Mouse (Mus musculus) kidney, postnatal 25 days (tissue): ENCODE measurements around the gene Klf4.

ENCODE experiments used
- DNase-seq, 2 experiments: peaks; one replicate each; pipeline ENCODE4 v3.0.0; 2021; ENCODE audit warnings: mixed read lengths in 2 of 2

Gene Klf4

DNA sequence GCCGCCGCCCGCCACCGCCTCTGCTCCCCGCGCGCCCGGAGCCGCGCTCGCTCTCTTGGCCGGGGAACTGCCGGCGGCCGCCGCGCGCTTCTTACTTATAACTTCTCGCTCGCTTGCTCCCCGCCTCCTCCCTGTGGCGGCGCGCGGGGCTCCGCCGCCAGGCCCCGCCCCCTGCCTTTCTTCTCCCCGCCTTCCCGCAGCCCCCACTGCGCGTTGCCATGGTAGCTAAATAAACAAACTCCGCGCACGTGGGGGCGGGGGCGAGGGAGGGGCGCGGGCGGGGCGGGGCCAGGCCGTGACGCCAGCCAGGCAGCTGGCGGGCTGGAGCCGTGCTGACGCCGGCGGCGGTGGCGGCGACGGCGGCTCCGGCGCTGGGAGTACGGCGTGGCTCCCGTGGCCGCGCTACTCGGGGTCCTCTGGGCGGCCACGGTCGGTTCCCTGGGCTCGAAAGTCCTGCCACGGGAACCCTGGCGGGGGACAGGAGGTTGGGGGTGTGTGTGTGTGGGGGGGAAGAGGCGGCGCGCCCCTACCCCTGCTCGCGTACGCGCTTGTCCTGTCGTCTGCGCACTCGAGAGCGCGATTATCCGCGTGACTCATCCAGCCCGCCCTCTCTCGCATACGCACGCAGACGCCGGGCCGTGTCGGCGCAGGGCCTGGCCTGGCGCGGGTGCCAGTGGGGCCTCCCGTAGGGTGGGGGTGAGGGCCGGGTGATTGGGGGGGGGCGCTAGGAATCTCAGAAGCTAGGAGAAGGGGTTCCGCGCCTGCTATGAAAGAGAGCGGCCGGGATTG is at the start of gene Klf4:
Gene Klf4, minus strand, starts transcription at position 60 of the 789 bp plus-strand sequence.
- DNase-seq: peak; percentile 95 to 96

DNA sequence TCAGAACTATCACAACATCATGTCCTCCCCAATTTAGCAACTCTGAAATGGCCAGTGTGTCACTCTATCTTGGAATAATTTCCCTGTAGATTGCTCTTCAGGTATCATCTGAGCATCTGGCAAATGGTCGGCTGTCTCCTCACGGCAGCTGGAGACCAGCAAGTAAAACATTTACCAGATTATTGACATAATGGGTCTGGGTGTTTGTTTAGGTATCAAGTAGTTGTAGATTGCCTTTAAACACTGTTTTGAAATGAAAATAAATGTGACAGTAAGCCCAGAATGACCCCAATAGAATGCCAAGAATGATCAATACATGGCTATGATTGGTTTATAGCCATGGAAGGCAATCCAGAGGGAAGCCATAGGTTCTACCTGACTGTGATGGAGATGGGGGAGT is 39.2 kb upstream of the Klf4 start:
- DNase-seq: no peak

DNA sequence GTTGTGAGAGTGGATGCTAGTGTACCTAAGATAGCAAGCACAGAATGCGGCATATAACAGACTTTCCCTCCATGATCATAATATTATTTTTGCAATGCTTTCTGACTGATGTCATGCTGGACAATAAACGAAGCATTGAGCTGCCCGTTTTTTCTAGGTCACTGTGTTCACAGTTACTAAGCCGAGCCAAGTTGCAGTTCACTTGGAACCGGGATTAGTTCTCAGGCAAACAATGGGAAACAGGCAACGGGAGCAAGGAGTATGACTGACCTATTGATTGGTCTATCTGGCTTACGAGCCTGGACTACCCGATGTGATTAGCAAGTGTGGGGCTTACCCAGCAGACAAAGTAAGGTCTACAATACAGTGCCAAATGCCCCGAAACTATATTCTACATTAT is 35.7 kb upstream of the Klf4 start:
- no peak for DNase-seq

DNA sequence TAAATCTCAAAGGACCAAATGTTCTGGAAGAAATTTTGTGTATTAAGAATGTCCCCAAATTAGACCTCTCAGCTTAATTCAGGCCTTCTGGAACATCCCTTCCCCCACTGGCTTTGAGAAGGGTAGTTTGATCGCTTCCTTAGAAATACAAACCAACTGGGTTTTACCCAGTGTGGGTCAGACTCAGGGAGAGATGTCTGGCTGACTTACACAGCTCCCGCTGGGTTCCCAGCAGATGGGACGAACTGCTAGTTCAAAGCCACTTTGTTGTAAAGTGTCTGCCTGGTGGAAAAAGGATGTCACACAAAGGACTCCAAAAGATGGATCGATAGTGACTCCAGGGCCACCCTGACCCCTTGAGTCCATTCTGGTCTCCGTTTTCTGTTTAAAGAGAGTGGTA is 35.3 kb upstream of the Klf4 start:
- DNase-seq: no peak

DNA sequence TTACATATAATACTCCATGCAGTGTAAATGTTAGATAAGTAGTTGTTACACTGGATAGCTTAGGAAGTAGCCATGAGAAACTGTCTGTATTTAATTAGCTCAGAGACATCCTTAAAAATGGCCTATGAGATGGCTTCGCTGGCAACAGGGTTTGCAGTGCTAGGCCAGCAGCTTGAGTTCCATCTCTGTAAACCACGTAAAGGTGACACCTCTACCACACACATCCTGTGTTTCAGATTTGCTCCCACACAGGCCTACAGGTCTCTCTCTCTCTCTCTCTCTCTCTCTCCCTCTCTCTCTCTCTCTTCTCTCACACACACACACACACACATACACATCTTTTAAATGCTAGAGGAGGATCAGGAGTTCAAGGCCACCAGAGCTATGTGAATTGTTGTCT is 32.1 kb upstream of the Klf4 start:
- no peak for DNase-seq

DNA sequence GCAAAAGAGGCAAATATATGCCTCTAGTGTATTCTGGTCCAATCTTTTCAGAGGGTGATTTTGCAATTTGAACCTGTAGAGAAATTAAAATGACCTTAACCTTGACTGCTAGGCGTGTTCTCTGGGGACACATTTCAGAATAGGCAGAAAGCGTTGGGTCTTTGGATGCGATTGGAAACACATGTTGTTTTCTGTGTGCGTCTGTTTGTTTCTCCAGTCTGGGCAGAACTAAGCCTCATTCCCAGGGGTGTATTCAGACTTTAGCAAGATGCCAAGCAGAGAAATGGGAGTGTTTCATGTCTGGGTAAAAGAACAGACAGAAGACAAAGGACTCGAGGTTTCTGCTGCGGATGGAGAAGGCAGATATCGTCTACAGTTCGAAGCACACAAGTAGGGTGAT is 30.8 kb upstream of the Klf4 start:
- no peak for DNase-seq

DNA sequence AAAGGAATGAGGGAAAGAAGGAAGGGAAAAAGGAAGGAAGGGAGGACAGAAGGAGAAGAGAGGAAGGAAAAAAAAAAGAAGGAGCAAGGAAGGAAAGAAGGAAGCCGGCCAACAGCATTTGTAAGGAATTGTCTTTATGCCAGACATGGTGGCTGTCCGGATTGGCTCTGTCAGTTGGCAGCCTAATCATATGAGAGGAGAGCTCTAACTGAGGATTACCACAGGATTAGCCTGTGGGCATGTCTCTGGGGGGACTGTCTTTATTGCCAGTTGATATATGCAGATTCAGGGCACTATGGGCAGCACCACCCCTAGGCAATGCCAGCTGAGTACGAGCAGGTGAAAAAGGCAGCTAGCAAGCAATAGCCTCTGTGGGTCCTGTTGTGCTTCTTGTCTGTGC is 29.8 kb upstream of the Klf4 start:
- DNase-seq: no peak

DNA sequence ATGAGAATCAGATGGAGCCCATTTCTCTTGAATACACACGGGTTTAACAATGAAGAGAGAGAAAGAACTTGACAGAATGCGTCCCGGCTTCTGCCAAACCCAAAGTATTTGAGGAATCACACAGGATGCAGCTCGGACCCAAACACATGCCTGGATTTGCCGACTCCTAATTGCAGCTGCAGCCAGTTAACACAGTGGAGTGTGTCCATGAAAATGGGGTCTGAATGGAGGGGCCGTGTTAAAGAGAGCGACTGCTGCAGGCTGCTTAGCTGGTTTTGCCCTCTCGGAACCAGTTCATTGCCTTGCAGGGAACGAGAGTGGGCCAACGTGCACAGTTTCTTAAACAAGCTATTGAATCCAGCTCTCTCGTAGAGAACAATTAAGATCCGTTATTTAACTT is 14.6 kb upstream of the Klf4 start:
- no peak for DNase-seq

DNA sequence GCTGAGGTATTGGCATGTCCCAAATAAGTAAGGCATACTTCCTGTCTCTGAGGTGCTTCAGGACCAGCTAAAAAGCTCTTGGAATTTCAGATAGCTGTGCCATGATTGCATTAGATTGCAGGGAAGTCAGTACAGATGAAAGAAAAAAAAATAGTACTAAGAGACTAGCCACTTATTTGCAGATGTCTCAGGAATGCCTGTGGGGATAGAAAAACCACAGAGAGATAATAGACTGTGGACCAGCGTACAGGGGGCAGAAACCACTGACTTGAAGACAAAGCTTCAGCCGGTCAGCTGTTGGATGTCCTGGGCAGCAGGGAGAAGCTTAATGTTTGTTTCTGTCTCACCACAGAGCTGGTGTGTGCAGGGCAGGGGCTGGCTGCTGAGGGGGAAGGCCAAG is 10.5 kb upstream of the Klf4 start:
- DNase-seq: no peak

DNA sequence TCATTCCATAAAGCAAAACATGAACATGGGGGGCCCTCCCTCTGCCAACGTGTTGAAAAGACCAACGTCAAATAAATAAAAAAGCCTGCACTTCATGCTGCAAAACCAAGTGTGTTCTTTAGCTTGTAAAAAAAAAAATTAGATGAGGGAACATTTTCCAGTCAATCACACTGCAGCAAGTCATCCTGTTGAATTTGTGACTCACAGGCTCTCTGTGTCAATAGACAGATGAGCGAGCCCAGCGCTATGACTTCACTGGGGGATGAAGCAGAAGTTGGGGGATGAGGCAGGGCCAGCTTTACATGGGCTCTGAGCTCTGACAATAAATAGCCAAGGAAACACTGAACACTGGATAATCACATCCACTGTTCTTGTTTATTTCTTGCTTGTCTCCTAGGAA is 9.4 kb upstream of the Klf4 start:
- no peak for DNase-seq

DNA sequence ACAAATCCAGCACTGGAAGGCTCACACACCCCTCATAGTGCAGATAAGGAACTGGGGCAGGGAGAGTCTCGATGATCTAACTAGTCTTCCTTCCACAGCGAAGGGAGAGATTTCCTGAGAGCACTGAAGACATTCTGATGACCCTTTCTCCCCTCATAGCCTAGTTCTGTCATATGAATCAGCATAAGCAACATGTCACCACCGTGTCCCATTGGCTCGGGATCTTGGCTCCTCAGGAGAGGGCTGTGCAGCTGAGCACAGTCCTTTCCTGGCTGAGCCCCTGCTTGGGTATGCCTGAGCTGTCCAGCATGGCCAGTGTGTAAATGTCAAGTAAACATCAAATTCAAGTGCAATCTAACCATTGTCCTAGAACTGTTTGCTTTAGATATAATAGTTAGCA is 9.0 kb upstream of the Klf4 start:
- DNase-seq: no peak

DNA sequence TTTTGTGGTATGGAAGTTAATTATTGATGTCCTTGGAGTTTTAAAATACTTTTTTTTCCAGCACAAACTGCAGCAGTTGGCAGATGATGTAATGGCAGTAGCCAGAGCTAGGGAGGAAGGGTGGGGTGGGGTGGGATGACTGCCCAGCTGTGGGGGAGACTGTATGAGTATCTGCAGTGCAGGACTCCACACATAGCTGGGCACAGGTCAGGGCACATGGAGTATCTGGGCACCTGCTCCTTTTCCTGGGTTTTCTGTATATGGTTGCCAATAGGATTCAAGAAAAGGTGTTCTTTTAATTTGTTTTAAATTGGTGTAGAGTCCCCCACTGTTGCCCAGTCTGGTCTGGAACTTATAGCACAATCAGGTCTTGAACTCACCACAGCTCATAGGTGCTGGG is 2.7 kb upstream of the Klf4 start:
- no peak for DNase-seq

DNA sequence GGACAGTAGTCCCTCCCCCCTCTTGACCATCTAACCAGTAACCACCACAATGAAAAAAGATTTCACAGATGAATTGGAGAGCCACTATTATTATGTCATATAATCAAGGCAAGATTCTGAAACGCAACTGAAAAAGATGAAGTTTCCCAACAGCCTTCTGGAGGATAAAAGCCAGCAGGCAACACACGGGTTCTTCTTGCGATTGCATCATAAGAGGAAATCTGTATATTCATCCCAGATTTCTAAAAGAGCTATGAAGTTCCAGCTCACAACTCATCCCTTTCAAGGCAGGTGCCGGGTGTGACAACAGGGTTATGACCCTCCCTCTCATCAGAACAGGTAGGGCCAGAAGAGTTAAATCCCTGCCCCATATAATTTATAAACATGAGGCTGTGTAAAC is 2.2 kb upstream of the Klf4 start:
- DNase-seq: no peak

DNA sequence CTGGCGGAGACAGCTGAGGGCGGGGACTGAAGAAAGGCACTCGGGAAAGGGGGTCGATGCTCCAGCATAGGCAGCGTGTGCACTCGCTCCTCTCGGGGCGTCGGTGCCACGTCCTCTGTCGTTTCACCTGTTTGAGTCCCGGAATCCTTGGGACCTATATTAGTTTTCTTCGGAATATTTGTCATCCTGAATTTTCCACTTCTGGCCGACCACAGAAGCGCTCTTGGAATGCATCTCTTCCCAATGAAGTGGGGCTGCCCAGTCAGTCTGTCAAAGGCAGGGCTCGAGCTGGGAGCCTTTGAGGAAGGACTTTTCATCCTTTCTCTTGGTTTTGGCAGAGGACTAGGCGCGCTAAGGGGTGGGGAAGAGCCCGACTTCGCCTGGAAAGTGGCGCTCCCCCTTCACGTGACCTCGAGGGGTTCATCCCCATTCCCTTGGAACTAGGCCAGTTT is 1.6 kb upstream of the Klf4 start:
- DNase-seq: peak in 1 of 2 experiments; percentile 45

DNA sequence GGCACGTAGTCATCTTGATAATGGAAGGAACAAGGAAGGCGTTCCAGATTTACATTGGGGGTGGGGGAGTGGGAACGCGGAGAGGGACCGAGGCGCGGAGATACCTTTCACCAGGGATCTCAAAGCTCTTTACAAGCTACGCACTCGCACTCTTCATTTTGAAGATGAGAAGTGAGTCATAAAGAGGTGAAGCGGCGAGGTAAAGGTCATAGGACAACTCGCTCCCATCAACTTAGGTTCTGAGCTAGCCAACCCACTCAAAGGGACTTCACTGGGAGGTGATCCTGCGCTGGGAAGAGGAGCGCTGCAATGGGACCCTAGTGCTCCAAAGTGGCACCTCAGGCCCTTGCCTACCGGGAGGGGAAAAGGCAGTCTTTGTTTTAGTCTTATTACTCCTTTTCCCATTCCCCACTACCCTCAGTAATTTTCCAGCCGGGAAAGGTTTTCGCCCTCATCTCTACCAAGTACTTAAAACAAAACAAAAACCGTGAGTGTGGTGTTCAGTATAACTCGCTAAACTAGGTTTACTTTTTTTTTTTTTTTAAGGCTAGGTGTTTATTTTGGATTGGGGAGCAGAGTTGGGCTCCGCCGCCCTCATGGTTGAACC is 1.0 kb upstream of the Klf4 start:
- peak in 1 of 2 experiments; percentile 43 for DNase-seq

DNA sequence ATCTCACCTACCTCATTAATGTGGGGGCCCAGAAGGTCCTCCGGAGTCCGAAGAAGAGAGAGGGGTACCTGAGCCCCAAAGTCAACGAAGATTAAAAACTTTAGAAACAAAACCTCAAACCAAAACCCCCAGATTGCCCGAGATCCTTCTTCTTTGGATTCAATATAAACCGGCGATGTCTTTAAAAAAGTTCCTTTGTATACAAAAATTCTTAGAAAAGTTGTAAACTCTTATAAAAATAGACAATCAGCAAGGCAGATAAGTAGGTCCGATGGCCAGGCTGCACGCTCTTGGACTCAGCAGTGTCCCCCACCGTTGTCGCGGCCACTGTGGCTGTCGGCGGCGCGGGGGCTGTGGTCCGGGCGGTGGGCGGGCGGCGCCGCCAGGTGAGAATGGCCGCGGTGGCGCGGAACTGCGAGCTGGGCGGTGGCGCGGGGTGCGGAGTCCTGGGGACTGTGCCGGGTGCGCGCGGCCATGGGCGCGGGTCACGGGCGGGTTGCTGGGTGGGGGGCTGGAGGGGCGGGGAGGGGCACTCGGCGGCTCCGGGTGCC is 335 bp downstream of the Klf4 start:
- no peak for DNase-seq

DNA sequence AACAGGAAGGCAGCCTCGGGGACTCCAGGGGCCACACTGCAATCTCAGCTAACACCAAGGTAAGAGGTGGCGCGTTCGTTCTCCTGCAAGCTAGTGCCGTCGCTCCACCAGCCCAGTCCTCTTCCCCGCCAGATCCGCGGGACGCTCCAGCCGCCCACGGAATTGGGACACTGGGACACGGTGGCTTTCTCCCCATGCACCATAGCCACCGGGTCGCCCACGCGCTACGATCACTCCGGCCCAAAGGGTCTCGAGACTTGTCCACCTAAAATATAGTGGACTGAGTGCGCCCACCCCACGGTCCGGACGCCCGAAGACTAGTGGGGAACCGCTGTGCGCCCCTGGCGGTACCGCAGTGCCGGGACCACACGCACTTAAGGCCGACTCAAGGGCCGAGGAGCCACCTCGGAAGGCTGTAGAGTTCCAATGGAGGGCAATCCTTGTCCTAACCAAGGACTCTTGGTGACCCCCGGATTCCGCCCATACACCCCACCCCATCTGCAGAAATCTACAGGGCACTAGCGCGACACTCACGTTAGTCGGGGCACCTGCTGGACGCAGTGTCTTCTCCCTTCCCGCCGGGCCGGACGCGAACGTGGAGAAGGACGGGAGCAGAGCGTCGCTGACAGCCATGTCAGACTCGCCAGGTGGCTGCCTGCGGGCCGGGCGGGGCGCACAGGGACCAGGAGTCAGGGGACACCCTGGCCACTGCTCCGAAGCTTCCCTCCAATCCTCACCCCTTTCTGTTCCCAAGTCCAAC is 990 bp downstream of the Klf4 start:
- peak; percentile 53 to 59 for DNase-seq

DNA sequence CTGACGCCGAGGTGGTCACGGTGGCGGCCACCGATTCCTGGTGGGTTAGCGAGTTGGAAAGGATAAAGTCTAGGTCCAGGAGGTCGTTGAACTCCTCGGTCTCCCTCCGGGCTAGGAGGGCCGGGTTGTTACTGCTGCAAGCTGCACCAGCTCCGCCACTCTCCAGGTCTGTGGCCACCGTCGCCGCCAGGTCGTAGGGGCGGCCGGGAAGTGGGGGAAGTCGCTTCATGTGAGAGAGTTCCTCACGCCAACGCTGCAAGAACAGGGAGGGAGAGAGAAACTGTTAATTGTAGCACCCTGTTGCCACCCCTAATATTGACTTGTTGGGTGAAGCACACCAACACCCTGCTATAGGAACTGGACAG is 1.6 kb downstream of the Klf4 start:
- DNase-seq: no peak

DNA sequence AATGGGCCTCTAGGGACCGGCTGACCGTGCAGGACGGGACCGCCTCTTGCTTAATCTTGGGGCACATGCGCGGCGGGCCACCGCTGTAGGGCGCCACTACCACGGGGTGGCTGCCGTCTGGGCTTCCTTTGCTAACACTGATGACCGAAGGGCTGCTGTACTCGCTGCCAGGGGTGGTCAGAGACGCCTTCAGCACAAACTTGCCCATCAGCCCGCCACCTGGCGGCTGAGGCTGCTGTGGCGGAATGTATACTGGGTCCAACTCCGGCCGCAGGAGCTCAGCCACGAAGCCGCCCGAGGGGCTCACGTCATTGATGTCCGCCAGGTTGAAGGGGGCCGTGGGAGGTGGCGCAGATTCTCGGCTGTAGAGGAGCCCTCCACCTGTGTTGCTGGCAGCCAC is 2.0 kb downstream of the Klf4 start:
- peak; percentile 86 to 88 for DNase-seq

DNA sequence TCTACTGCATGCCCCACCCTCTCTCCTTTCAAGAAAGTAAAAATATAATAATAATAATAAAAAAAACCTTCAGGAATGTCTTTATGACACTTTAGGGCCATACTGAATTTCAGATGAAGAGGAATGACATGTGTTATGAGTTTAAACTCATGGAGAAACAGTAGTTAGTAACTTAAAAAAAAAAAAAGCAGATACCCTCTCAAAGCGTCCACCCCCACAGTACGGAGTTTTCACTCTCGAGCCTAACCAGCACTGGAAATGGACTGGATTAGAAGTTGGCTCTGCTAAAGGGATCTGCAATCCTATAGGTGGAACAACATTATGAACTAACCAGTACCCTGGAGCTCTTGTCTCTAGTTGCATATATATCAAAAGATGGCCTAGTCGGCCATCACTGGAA is 3.9 kb downstream of the Klf4 start:
- no peak for DNase-seq

DNA sequence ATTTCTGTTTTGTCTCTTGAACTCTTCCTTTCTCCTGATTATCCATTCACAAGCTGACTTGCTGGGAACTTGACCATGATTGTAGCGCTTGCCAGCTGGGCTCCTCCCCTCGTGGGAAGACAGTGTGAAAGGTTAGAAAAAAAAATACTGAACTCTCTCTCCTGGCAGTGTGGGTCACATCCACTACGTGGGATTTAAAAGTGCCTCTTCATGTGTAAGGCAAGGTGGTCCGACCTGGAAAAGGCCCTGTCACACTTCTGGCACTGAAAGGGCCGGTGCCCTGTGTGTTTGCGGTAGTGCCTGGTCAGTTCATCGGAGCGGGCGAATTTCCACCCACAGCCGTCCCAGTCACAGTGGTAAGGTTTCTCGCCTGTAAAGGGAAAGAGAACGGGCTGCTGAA is 4.3 kb downstream of the Klf4 start:
- peak in 1 of 2 experiments; percentile 35 for DNase-seq

DNA sequence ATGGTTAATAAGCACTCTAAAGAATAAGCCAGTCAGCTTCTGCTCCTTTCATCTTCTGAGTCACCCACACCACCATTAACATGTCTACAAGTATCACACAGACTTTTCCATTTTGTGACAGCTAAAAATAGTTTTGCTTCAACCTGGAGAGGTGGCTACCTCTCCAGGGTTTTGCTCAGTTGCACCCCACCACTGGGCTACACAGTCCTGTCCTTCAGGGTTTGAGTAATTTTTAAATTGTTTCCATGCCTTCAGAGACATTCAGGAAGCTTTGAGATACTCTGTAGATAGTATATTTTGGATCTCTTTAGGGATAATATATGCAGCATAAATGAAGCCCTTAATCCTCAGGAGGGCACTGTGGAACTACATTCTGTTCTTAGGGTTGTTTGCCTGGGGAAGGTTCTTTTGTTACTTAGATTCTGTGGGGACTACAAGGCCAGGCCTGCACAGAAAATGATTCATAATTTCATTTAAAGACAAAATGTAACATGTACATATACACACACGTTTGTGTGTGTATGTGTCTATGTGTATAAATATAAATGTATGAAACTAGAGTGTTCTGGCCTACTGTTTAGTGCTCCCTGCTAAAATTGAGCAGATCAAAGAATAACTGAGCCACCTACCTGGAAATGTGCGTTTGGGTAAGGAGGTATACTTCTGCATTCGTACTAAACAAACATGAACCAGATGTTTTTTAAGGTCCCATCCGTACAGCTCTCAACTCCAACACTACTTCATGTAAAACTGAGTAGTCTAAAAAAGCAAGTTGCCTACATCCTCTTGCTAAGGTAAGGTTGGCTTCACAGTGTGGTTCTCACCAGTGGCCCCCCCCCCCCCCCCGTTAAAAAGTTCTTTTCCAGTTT is 5.8 kb downstream of the Klf4 start:
- no peak for DNase-seq

DNA sequence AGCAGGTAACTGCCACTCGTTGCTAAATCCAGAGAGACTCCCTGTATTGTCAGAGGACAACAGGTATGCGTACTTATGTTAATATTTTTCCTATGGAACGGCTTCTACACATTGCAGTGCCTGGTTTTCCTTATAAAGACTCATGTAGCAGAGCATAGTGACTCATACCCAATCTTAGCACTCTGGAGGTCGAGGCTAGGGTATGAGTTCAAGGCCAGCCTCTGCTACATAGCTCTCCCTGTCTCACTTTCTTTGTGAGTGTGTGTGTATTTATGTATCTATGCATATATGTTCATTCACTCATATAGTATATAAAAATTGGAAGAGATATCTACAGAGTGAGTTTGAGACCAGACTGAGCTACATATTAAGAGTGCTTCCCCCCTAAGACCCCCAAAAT is 8.3 kb downstream of the Klf4 start:
- no peak for DNase-seq
